Mouse (Mus musculus): ENCODE data around the gene Eif2b4.
A peak's percentile ranks its signal among the peaks of the same experiment; 100 is the strongest.
"Not testable (repeated sequence)": the region's sequence is repeated elsewhere in the genome, so short reads cannot be mapped to it uniquely, and the experiment has no call there.

Eif2b4 gene

DNA sequence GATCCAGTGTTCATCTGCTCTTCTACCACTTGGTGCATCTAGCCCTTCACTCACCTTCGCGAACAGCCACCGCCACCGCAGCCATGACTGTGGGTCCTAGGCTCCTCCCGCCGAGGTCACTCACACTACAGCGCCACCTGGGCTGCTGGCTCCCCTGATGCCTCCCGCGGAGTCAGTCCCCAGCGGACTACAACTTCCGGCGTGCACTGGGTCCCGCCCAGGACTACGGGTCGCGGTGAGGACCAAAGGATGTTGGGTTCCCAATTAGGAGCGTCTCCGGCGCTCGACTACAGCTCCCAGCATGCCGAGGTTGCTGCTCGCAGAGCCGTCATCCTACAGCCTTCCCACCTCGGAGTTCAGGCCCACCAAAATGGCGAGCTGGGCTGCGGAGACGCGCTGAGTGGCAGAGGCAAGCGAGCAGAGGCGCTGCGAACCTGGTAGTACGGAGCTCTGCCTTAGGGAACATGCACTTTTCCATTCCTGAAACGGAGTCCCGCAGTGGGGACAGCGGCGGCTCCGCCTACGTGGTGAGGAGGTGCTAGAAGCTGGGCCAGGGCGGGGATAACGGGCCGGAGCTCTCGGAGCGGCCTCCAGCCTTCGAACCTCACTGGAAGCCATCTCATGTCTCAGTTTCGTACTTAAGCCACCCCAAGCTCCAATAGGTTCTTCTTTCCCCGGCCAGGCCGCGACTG lies at the start of gene Eif2b4, which contains the start of gene Snx17:
Eif2b4 (minus strand) TSS at position 492 of the 692 bp plus-strand sequence.
Snx17 (plus strand) TSS at position 289 of the 692 bp plus-strand sequence.
- DNase-seq (ENCODE audit: low read depth, low spot score), result peak; percentile 100

DNA sequence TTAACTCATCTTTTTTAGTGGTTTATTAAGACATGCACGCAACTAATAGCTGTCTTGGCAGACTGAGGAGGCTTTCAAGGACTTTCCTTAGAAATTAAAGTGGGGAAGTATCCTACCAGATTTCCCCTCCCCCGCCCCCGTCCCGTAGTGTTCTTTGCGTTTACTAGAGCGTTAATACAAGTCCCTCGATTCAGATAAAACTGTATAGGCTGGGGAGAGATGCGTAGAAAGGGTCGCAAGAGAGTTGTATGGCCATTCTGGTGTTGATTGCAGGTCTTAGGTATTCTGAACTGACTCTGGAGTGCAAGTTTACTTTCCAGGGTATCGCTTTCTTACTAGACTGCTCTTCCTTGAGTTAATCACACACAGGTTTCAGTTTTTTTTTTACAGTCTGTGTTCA lies 49.0 kb upstream of the Eif2b4 start:
- DNase-seq (ENCODE audit: low read depth, low spot score), result no peak

DNA sequence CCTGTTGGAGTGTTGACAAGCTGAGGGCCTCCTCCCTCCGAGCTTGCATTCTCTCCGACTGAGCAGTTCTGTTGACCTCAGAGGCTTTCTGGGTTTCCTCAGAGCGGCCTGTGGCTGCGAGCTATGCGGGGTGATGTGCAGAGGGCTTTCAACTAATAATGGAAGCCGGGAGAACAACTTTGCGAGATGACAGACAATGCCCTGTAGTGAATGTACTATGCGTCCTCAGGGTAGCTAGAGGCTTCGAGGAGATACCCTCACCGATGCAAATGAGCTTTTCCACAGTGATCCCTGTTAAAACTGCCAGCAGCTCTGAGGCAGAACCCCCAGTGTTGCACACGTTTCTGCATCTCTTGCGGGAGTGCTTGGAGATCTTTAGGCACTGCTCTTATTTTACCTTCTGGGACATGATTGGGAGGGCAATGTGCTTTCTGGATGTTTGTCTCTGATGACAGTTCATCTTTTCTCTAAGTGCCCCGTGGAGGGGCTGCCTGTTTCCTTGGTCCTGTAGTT lies 48.3 kb upstream of the Eif2b4 start:
- DNase-seq (ENCODE audit: low read depth, low spot score), result no peak

DNA sequence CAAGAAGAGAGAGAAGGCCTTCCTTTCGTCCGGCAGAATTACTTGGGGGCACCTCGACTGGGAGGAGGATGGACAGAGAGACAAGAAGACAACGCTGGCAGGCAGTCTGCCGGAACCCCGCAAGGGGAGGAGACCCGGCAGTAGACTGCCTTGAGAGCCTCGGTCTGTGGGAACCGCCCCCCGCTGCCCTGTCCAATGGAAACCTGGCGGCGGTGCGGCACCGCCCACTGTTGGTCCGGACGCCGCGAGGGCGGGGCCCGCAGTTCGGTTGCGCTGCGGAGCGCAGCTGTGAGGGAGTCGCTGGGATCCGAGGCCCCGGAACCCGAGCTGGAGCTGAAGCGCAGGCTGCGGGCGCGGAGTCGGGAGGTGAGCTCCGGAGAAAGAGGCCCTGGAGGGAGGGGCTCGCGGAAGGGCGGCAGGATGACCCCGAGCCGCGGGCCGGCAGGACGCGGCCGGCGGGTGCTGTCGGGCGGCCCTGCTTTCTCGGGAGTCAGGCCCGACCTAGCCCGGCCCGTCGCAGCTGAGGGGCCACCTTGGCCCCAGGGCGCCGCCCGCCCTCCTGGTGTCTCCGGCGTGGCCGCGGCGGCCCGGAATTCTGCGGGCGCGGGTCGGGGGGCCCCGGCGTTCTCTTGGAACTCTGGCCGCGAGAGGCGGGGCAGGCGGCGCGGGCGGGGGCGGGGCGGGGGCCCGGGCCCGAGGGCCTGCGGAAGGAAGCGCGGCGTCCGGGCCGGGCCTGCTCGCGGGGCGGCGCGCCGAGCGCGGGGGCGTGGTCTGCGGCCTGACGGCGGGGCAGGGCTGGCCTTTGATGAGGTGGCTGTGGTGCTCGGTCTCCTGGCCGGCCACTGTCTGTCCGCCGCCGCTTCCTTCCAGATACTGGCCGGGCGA lies 47.6 kb upstream of the Eif2b4 start, which contains the start of the genes Nrbp1 and Gm9970:
Nrbp1 (plus strand) TSS at position 228 of the 885 bp plus-strand sequence.
Gm9970 (minus strand) TSS at position 596 of the 885 bp plus-strand sequence.
- peak; percentile 98 for DNase-seq (ENCODE audit: low read depth, low spot score)

DNA sequence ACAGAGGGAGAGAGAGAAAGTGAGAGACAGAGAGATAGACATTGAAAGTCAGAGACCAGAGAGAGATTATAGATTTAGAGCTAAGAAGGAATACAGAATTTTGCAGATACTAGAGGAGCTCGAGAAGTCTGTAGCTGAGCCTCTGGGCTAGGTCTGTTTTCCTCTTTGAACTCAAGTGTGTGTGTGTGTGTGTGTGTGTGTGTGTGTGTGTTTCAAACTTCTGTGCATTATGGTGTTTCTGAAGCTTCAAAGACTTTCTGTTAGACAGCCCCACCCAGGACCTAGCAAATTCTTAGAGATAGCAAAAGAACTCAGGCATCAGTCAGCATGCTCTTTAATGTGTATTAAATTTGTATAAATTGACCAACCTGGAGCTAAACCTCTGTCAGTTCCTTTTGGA lies 33.4 kb upstream of the Eif2b4 start:
- no peak for DNase-seq (ENCODE audit: low read depth, low spot score)

DNA sequence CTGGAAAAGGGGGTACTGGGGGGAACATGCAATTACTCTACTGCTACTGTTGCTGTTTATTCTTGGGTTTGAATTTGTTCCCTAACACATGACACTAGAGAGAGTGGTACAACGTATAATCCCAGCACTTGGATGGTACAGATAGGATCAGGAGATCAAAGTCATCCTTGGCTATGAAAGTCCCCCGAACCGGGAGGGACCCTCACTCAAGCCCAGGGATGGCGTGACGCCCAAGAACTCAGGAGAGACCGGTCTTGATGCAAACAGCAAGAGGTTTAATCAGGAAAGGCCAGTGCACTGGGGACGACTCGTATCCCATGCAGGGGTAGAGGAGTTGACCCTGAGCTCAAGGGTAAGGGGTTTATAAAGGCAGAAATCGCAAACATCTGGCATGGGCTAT lies 29.5 kb upstream of the Eif2b4 start:
- no peak for DNase-seq (ENCODE audit: low read depth, low spot score)

DNA sequence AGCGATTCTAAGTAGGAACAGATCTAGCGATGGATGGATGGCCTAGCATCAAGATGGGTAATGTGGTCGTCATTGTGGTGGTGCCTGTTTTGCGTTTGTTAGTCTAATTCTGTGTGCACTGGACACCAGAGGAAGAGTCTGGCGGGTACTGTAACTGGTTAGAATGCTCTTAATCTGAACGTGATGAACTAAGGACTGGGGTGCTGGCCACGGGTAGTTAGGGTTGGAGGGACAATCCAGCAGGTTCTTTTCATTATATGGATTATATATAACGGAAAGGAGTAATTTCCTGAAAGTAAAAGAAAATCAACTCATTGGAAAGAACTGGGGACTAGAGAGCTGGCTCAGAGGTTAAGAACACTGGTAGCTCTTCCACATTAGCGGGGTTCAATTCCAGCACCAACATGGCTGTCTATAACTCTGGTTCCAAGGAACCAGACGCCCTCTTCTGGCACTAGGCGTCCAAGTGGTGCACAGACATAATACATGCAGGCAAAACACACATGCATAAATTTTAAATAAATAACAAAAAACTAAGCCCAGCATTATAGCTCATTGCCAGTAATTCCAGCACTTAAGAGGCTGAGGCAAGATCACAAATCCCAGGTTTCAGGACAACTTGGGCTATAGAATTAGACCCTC lies 28.2 kb upstream of the Eif2b4 start:
- peak; percentile 69 for DNase-seq (ENCODE audit: low read depth, low spot score)

DNA sequence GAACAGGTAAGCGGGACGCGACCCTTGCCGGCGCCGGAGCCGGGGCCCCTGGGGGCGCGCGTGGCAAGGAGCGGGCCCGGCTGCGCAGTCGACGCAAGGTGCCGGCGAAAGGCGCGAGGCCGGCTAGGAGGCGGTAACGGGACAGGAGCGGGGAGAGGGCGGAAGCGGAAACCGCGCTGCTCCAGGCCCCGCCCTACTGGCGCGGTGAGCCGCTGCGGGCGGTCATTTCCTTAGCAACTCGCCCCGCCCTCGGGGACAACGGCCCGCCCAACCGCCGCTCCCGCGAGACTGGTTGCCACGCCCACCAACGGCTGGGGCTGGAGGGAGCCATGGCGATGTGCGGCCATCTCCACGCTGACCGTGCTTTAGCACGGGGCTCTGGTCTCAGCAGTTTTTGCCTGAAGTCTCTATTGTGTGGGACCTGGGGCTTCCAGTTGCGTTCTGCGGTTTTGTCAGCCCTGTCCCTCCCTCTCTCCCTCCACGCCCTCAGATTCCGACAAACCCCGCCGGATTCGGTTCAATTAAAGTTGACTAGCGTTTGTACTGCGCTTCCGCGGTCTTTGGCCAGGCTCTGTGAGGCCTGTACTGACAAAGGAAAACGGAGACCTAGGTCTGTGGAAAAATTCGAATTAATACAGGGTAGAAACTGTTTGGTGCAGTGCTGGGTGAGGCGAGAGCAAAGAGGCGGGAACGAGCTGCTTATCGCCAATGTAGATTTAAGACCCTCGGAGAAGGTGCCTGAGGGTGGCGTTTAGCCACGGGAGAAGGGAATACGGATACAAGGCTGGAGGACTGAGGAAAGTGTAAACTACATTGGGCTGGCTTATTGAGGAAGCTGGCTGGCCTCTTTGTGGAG lies 27.4 kb upstream of the Eif2b4 start, which contains the start of gene Ppm1g:
Ppm1g (minus strand) TSS at position 240 of the 856 bp plus-strand sequence.
- peak; percentile 98 for DNase-seq (ENCODE audit: low read depth, low spot score)

DNA sequence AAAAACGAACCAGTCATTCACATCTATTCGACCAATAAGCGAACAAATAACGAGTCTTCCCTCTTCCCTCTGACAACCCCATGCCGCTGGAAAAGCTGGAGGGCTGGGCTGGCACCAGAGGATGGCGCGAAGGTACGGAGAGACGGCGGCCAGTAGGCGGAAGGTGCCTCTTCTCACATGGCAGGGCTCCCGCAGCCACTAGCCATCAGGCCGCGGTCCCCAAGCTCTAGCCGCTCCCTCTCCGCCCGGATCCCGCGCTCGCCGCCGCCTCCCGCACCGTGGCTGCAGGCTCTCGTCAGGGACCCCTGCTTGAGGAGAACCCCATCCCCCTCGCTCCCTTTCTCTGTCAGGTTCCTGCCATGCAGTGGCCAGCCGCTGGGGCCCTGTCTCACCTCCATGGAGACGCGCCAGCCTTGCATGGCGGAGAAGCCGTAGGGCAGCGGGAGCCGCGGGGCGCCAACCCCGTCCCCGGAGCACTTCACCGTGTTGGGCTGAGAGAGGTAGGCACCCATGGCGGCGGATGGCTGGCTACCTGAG lies 26.7 kb upstream of the Eif2b4 start:
- peak; percentile 66 for DNase-seq (ENCODE audit: low read depth, low spot score)

DNA sequence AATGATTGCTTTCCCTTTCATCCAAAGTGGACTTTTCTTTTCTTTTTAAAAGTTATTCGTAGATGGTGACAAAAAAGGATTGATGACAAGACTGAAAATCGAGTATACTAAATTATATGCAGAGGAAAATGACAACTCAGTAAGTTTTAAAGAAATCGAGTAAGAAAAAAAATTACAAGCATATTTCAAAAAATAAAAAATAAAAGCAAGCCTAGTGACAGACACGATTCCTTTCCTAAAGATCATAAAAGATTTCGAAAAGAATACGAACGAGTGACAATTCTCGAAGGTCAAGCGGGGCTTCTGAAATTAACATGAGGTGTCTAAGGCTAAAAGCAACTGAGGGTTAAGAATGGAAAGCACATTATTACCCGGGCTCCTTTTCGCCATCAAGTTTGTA lies 26.2 kb upstream of the Eif2b4 start:
- no peak for DNase-seq (ENCODE audit: low read depth, low spot score)

DNA sequence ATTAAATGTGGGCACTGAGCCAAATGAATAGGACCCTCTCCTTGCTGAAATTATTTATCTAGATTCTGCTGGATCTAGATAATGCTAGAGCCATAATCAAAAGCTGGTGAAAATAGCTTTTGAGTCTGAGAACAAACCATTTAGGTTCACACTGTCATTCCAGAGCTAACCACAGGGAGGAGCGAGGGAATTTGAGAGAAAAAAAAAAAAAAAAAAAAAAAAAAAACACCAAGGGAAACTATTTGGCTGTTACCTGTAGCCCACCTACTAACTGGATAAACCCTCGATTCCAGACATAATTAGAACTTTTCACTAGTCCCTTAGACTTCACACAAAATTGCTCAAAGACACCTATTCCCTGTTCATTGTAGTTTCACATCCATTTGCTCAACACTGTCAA lies 25.8 kb upstream of the Eif2b4 start:
- peak; percentile 69 for DNase-seq (ENCODE audit: low read depth, low spot score)

DNA sequence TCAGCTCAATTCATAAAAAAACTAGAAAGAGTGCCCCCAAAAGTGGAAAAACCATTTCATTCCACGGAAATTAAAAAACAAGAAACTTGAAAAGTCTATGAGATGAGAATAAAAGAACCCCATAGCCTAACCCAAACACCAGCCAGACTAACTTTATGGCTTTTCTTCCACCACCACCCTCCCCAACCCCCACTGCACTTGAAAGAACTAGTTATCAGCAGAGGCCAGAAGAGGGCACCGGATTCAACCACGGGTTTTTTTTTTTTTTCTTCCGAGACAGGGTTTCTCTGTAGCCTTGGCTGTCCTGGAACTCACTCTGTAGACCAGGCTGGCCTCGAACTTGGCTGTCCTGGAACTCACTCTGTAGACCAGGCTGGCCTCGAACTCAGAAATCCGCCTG lies 25.1 kb upstream of the Eif2b4 start:
- no peak for DNase-seq (ENCODE audit: low read depth, low spot score)

DNA sequence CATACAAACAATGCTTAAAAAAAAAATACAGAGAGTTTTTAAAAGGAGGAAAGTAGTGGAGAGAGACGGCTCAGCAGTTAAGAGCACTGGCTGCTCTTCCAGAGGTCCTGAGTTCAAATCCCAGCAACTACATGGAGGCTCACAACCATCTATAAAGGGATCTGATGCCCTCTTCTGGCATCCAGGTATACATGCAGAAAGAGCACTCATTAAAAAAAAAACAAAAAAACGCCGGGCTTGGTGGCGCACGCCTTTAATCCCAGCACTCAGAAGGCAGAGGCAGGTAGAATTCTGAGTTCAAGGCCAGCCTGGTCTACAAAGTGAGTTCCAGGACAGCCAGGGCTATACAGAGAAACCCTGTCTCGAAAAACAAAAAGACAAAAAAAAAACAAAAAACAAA lies 23.3 kb upstream of the Eif2b4 start:
- DNase-seq (ENCODE audit: low read depth, low spot score), result not testable (repeated sequence)

DNA sequence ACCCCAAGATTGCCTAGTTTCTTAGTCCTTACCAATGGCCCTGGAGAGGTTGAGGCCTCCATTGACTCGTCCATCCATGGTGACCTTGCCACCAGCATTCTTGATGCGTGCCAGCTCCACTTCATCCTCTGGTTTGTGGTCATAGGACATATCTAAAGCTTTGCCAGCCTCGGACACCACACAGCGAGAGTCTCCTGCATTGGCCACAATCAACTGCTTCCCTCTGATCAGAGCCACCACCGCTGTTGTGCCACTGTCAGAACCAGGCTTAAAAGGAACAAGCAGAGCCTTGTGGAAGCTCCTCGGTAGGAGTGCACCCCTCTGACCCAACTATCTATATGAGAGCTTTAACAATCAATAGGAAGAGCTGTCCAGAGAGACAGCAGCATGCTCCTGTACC lies 11.2 kb upstream of the Eif2b4 start:
- no peak for DNase-seq (ENCODE audit: low read depth, low spot score)

DNA sequence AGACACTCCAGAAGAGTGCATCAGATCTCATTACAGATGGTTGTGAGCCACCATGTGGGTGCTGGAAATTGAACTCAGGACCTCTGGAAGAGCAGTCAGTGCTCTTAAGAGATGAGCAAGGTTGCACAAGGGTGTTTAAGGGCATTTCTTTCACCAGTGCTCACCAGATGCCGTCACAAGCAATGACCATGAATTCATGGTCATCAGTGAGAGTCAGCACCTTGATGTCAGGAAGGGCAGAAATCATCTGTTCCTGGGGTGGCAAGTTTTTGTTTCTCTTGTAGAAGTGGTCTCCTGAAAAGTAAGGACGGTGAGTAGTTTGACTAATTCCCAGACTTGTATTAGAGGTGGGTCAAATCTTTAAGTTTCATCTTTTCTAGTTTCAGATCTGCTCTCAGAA lies 10.6 kb upstream of the Eif2b4 start:
- DNase-seq (ENCODE audit: low read depth, low spot score), result no peak

DNA sequence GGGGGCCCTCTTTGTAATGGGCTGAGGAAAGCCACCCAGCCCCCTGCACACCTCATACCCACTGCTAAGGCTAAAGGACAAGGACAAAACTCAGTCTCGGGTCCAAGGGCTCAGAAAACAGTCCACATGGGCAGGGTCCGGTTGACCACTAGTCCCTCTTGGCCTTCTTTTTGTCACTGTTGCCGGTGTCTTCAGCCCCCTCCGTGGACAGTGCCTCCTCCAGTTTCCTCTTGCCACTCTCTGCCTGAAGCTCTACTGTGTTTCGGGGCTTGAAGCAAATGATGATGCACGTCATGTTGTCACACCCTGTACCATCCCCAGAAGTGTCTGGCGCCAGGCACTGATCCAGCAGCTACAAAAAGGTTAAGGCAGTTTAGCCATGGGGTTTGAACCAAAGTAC lies 9.7 kb upstream of the Eif2b4 start:
- no peak for DNase-seq (ENCODE audit: low read depth, low spot score)

DNA sequence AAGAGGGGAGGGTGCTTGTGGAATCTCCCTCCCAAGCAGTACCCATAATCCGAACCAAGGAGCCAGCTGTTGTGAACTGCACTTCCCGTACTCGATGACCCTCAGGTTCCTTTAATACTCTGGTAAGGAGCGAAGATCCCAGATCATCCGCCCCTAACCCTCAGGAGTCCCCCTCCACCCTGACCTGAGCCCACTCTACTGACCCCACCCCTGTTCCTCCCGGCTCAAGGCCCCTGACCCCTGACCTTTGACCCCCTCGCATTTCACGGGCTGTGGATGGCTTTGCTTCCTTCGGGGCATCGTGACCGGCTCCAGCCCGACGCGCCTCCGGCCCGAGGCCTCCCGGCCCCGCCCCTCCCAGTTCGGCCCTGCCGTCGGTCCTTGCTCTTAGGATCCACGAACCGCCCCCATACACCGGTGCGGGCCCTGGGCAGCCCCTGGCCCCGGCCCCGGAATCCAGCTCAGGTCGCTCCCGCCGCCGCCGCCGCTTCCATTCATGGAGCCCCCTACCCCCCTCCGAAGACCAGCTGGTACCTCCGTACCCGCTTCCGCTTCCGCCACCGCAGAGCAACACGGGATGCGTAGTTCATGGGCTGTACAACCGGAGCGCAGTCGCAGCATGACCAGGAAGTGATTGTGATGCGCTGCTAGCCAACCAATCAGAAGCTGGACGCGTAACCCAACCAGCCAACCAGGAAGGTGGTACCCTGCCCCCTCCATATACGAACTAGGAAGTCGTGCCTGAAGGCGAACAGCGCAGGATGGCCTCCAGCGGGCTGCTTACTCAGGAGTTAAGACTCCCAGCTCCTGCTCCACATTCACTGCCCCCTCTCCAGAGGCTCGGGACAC lies 8.7 kb upstream of the Eif2b4 start, which contains the start of gene Zfp513:
Zfp513 (minus strand) TSS at position 562 of the 849 bp plus-strand sequence.
- DNase-seq (ENCODE audit: low read depth, low spot score), result peak; percentile 100

DNA sequence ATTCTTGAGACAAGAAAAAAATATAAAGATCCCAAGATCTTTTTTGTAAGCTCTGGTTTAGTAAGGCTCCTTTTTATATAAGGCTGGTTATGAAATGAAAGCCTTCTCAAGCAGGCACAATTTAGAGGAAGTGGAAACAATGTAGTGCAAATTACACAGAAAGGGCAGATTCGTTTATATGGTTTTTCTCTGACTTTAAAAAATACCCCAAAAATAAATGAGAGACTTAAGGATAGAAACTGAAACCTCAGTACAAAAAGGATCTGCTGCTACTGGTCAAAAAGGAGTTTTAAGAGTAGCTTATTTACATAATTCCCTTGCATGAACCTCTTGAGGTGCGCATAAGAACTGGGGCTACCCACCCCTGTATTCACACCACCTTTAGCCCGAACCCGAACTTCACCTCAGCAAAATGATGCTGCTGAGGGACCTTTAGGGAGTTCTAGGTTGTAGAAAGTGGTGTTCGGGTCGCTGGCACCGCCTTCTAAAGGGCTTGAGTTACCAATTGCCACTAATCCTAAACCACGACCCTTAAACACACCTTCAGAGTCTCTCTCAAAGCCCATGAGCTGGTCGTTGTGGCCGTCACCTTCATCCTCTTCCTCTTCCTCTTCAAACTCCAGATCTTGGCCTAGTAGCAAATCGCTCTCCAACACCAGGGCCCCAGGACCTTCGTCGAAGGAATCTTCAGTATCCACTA lies 8.0 kb upstream of the Eif2b4 start:
- DNase-seq (ENCODE audit: low read depth, low spot score), result no peak

DNA sequence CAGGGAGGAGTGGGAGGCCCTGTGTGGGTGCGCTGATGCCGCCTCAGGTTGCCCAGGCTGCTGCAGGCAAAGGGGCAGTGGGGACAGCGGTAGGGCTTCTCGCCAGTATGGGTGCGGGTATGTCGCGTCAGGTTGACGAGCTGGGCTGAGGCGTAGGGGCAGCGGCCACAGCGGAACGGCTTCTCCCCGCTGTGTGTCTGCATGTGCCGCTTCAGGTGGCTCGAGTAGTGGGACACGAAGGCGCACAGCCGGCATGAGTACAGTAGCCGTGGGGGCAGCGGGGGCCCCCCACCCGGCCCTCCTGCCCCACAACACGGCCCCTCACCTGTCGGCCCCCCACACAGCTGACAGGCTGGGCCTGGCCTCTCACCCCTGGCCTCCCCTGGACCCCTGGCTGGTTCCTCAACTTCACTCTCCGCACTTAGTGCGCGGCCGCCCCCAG lies 7.1 kb upstream of the Eif2b4 start:
- no peak for DNase-seq (ENCODE audit: low read depth, low spot score)
